Mouse (Mus musculus): ENCODE data around the gene Serpina11.

Serpina11 gene

DNA sequence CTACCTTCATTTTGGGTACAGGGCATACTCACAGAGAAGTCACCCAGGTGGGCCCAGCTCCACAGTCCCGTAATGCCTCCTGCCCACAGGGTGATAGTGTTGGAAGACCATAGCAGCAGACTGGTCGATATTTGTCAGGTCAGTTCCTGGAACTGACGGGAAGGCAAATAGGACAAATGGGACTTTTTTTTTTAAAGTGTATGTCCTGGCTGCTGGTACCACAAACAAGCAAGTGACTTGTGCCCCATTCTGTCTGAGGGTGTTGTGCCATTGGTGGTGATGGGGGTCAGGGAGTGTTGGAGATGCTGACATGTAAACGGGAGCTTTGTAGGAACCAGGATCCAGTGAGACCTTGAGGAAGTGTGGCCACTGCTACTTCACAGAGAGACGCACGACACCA, at the start of gene Serpina11:
Serpina11 (minus strand) TSS at position 101 of the 400 bp plus-strand sequence.
- no peak for DNase-seq (ENCODE audit: low read depth)

DNA sequence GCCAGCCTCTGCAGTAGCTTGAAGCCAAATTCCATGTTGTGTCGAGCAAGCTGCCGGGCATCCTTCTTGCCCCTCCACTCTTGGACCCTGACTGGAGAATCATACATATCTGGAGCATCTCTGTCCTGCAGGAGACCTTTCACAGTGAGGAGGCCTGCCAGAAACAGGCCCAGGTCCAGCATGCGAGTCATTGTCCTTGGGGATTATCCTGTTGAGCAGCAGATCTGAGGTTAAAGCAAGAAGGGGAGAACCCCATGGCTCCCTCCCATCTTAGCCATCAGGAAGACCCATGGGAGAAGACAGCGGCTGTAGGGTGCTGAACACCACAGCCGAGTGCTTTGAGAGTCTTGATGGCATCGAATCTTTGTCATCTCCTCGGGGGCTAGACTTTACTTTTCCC, 48.4 kb upstream of the Serpina11 start:
- no peak for DNase-seq (ENCODE audit: low read depth)

GRCm38 (mm10) chr12:104033752-104034151, 44.0 kb upstream of the Serpina11 start:
- no peak for DNase-seq (ENCODE audit: low read depth)

GRCm38 (mm10) chr12:104029986-104030385, 40.2 kb upstream of the Serpina11 start:
- peak; percentile 26 for DNase-seq (ENCODE audit: low read depth)

GRCm38 (mm10) chr12:104015280-104015679, 25.5 kb upstream of the Serpina11 start:
- DNase-seq (ENCODE audit: low read depth): no peak

- no peak for DNase-seq (ENCODE audit: low read depth)
Measured at GRCm38 (mm10) chr12:104013620-104014019, 23.9 kb upstream of the Serpina11 start, which contains the start of gene Serpina9. Serpina9 (minus strand) TSS chr12:104013755.

- no peak for DNase-seq (ENCODE audit: low read depth)
Measured at GRCm38 (mm10) chr12:104004689-104005088, 14.9 kb upstream of the Serpina11 start.

DNA sequence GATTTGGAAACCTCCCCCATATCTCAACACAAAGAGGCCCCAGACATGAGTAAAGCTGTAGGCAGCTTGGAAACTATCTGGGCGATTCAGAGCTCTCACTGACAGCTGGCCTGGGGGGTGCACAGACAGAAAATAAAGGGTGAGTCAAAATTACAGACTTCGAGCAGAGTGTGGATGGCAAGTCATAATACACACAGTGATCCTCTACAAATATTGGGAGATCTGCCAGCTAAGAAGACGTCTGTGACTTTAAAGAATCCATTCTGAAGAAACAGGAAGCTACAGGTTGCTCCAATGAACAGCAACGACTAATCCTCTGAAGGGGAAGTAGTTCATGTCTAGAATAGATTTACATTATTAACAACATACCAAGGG, 13.5 kb upstream of the Serpina11 start:
- DNase-seq (ENCODE audit: low read depth): no peak

DNA sequence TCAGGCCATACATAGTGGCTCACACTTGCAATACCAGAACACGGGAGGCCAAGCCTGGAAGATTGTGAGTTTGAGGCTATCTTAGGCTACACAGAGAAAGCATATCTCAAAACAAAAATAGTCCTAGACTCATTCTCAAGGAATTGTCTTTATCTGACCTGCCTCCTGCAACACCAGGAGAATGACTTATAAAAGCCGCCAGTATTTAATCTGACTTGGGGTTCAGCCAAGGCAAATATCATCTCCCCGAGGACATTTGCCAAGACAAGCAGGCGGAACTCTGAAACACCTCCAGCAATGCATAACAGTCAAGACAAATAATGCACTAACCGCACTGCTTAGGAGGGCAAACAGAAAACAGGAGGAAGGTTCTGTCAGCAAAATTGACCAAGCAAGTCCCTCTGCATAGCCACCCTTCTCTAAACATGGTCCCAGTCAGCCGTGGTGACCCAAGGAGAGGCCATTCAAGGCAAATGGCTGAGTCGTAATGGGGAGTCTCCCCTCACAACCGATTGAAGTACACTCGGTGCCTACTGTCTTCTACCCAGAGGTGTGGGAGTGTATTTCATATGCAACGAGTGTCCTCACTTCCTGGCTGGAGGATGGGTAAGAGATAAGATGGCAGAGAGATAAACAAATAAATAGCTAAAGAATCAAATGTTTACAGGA, 12.9 kb upstream of the Serpina11 start:
- no peak for DNase-seq (ENCODE audit: low read depth)

GRCm38 (mm10) chr12:104000594-104000993, 10.8 kb upstream of the Serpina11 start:
- DNase-seq (ENCODE audit: low read depth): peak; percentile 54

DNA sequence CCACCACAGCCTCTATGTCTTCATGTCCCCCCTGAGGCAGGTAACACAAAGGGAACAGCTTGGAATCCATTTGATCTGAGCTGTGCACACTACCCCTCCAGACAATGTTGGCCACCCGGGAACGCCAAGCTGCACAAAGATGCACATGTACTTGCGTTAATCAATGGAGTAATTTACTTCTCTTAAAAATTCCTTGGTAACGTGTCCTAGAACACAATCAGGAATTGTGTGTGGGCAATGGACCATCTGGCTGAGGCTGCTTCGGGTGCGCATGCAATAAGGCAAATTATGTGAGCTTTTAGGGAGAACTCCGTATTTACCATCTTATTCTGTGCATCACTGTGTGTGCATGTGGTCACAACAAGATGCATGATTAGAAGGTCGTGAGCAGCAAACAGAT, 9.9 kb upstream of the Serpina11 start:
- DNase-seq (ENCODE audit: low read depth): no peak

GRCm38 (mm10) chr12:103996513-103996912, 6.8 kb upstream of the Serpina11 start:
- no peak for DNase-seq (ENCODE audit: low read depth)

DNA sequence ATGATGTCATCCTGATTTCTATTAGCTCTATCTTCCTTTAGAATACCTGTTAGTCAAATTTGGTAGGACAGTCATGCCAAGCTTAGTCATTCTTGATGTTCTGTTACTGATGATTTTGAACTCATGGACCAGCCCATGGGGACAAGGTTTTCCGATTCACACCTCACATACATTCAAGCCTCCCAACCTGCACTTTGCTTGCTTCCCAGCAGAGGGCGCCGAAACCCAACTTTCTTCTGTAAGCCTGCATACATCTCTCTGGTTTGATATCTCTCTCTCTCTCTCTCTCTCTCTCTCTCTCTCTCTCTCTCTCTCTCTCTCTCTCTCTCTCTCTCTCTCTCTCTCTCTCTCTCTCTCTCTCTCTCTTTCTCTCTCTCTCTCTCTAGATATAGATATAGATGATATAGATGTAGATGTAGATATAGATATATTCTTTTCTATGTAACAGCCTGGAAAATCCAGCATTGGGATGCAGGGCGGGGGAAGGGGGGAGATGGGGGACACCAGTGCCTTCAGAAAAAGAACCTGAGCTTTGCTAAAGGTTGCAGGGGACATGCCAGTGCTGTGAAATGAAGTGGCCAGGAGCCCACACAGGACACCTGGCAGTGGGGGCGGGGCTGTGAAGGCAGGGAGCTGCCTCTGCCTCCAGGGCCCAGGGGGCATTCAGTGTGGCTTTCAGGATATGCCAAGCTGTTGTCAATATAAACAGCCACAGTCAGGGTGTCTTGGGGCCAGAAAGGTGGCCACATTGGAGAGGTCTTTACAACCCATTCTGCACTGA, 5.7 kb upstream of the Serpina11 start:
- peak; percentile 79 for DNase-seq (ENCODE audit: low read depth)

DNA sequence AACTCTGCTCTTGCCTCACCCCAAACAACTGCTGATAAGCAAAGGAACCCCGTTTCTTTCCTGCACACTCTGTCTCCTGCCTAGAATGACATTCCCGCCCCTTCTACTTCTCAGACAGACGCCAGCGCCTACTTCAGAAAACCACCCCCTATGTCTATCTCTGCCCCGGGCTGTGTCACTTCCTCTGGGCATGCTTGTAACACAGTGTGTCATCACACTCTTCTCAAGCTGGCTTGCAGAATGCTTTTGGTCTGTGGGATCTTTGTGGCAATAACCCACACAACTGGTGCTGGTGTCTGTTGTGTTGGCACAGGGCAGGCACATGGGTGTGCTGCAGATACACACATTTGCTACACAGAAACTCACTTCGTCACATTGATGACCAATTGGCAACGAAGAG, 3.2 kb upstream of the Serpina11 start:
- no peak for DNase-seq (ENCODE audit: low read depth)

- DNase-seq (ENCODE audit: low read depth): no peak
Measured at GRCm38 (mm10) chr12:103989514-103989767, 316 bp downstream of the Serpina11 start.

- DNase-seq (ENCODE audit: low read depth): no peak
Measured at GRCm38 (mm10) chr12:103988754-103989513, 823 bp downstream of the Serpina11 start.

DNA sequence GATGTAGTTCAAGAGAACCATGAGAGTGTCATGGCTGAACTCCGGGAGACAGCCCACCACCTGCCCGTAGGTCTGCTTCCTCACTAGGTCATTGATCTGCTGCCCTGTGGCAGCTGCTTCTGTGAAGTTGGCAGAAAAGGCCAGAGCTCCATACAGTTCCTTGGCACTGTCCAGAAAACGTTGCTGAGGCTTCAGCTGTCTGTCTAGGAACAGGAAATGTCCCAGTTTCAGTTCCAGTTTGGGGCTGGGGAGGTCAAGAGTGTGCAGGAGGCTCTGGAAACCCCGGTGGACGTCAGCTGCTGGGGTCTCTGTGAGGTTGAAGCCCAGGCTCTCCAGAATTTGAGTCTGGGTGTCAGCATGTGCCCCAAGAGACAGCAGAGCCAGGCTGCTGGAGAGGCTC, 3.9 kb downstream of the Serpina11 start:
- no peak for DNase-seq (ENCODE audit: low read depth)

- DNase-seq (ENCODE audit: low read depth): peak; percentile 57
Measured at GRCm38 (mm10) chr12:103984935-103985334, 4.8 kb downstream of the Serpina11 start.

DNA sequence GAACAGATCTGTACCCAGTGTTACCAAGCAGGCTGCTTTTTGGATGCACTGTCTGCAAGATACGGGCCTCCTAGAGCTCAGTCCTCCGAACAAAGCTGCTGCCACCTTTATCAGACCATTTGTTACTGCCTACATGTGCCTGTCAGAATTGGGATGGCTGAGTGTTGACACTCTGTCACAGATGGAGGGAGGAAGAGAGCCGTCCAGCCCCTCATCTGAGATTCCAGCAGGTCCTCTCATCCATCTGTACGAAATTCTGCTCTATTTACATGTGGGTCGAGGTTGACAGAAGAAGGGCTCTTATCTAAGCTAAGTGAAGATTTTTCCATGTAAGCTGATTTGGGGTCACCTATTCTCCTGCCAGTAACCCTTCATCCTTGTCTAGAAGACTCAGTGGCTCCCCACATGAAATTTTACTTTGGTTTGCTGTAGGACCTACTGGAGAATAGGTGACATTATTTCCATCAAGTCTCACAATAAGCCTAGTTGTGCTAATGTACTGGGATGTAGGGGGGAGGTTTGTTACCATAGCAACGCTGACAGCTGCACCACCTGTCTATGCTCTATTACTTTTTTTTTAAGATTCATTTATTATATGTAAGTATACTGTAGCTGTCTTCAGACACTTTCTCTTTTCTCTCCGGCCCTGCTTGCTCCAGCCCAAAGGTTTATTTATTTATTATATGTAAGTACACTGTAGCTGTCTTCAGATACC, 8.0 kb downstream of the Serpina11 start:
- no peak for DNase-seq (ENCODE audit: low read depth)

GRCm38 (mm10) chr12:103978294-103978693, 11.5 kb downstream of the Serpina11 start:
- DNase-seq (ENCODE audit: low read depth): no peak

DNA sequence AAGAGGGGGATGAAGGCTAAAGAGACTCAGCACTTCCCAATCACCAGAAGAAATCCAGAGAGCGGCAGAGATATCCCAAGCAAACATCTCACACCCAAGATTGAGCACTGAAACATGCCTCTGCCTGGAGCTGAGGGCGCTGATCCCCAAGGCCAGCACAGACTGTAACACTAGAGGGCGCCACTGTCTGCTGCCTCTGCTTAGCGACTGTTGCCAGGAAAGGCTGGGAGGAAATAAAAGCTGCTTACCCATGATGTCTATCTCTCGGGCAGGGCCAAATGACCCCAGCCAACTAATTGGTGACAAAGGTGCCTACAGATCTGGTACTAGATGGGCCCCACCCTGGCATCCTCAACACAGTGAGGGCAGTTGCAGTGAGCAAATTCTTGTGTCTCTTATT, 11.9 kb downstream of the Serpina11 start:
- peak; percentile 37 for DNase-seq (ENCODE audit: low read depth)

GRCm38 (mm10) chr12:103977060-103977459, 12.7 kb downstream of the Serpina11 start:
- DNase-seq (ENCODE audit: low read depth): no peak
